Mouse (Mus musculus): ENCODE measurements around the gene Epha2.

- no peak for TF ChIP-seq CTCF (IDR thresholded peaks at IDR 0.05; ENCODE audit: low read depth, low read length)
- TF ChIP-seq POLR2A (IDR thresholded peaks at IDR 0.05; ENCODE audit: borderline replicate concordance, low read depth, low read length), result no peak
Observed at GRCm38 (mm10) chr4:141295774-141296186, 5.3 kb upstream of the Epha2 start.
